Mouse (Mus musculus): Measurements from ENCODE around the gene Pdcd6ip. TPM values are rescaled to one million over a fixed set of nuclear protein-coding genes. Genes with fewer than 3 reads are reported as not detected.
"Not testable (repeated sequence)": the region's sequence is repeated elsewhere in the genome, so short reads cannot be mapped to it uniquely, and the experiment has no call there.

Pdcd6ip gene
- polyA plus RNA-seq, 1 experiment from 2014 or later, result 49.4 TPM

DNA sequence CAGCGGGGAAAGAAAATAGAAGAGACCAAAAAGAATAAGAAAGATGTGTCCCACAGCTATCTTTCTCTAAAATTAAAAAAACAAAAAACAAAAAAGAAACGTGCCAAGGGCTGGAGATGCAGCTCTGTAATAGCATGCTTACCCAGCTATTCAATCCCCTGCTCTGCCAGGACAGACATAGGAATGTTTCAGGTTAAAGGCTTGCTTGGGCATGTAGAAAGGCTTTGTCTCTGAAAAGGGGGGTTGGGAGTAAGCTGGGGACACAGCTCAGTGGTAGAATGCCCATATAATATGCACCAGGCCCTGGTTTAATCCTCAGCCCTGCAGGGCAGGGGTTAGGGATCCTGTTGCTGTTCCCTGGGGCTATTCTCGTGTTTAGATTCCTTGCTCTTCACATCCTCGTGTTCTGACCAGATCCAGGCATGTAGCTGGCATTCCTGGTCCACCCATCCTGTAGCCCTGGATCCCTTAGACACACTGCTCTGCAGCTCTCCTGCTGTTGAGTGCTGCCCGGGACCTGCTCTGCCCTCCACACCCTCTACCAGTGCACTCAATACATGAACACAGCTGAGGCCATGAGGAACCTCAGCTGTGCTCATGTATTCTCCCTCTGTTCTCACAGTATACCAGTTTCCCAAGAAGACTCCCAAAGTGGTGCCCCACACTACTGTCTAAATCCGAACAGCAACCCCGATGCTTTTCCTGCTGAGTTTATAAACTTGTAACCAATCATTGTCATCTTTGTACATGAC, 37.8 kb downstream of the Pdcd6ip start:
- peaks cover 21% of the 10 kb centered on the region for H3K36me3 ChIP-seq (ENCODE audit: control insufficient read depth, insufficient read depth, low read length)
- no peak overlapping the region for H3K4me2 ChIP-seq
- ATAC-seq (ENCODE audit: low FRiP score) (no peak), DNase-seq (ENCODE audit: low spot score, missing footprints) (peak; percentile 67)
- H3K4me1 ChIP-seq (ENCODE audit: control insufficient read depth, insufficient read depth, low read length), result no peaks in the 10 kb centered on the region
- H3K27me3 ChIP-seq (ENCODE audit: control insufficient read depth, insufficient read depth, low read length), result no peaks in the 10 kb centered on the region
- H3K9ac ChIP-seq (ENCODE audit: low read length), result no peak overlapping the region
- no peaks in the 10 kb centered on the region; the same call in 1 of the 2 replicates for H3K9me3 ChIP-seq (ENCODE audit: control insufficient read depth, low read length)
- H3K27ac ChIP-seq (ENCODE audit: low read depth, low read length), result no peak overlapping the region
- H3K4me3 ChIP-seq (ENCODE audit: low read depth, low read length), result no peak overlapping the region
- WGBS, result 85% methylated on average over 7 of the region's 7 CpGs

DNA sequence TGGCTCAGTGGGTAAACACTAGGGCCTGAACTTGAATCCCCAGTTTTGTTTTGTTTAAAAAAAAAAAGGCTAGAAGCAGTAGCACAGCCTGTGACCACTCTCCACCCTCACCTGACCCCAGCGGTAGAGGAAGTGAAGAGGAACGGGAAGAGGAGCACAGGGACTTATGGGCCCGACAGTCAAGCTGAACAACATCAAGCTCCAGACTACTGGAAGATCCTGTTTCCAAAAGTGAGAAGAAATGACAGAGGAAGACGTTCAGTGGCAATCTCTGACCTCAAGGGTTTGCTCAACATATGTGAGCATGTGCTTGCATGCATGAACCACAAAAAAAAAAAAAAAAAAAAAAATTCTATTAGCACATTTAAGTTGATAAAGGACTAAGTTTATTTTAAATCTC, 44.6 kb downstream of the Pdcd6ip start:
- Histone ChIP-seq H3K9me3 (ENCODE audit: control insufficient read depth, low read length) (no peaks in the 10 kb centered on the region; the same call in 1 of the 2 replicates), H3K27ac (ENCODE audit: low read depth, low read length) (no peak overlapping the region), H3K27me3 (ENCODE audit: control insufficient read depth, insufficient read depth, low read length) (no peaks in the 10 kb centered on the region), H3K36me3 (ENCODE audit: control insufficient read depth, insufficient read depth, low read length) (peaks cover 10% of the 10 kb centered on the region), H3K4me1 (ENCODE audit: control insufficient read depth, insufficient read depth, low read length) (no peaks in the 10 kb centered on the region), H3K9ac (ENCODE audit: low read length) (no peak overlapping the region), H3K4me3 (ENCODE audit: low read depth, low read length) (no peak overlapping the region), H3K4me2 (no peak overlapping the region)
- DNase-seq (ENCODE audit: low spot score, missing footprints) (no peak), ATAC-seq (ENCODE audit: low FRiP score) (no peak)
- 89% methylated on average over 4 of the region's 4 CpGs for WGBS

DNA sequence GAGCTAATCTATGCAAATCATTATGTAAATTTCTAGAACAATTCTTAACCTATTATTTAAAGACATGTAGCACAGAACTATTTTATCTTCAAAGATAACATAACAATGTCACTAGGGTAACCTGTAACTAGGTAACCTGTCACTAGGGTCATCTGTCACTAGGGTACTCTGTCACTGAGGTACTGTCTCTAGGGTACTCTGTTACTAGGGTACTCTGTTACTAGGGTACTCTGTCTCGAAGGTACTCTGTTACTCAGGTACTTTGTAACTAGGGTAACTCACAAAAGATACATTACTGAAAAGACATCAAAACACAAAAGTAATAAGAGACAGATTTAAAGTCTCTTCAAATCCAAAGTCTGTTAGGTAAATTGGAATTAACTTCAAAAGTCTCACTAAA, 50.2 kb downstream of the Pdcd6ip start:
- ATAC-seq (ENCODE audit: low FRiP score) (no peak), DNase-seq (ENCODE audit: low spot score, missing footprints) (no peak)
- Histone ChIP-seq H3K4me3 (ENCODE audit: low read depth, low read length) (no peak overlapping the region), H3K4me1 (ENCODE audit: control insufficient read depth, insufficient read depth, low read length) (no peaks in the 10 kb centered on the region), H3K27me3 (ENCODE audit: control insufficient read depth, insufficient read depth, low read length) (no peaks in the 10 kb centered on the region), H3K36me3 (ENCODE audit: control insufficient read depth, insufficient read depth, low read length) (peaks cover 6% of the 10 kb centered on the region; the same call in 1 of the 2 replicates), H3K27ac (ENCODE audit: low read depth, low read length) (no peak overlapping the region), H3K4me2 (no peak overlapping the region), H3K9me3 (ENCODE audit: control insufficient read depth, low read length) (no peaks in the 10 kb centered on the region), H3K9ac (ENCODE audit: low read length) (no peak overlapping the region)
- WGBS, result 94% methylated on average over 1 of the region's 1 CpGs

DNA sequence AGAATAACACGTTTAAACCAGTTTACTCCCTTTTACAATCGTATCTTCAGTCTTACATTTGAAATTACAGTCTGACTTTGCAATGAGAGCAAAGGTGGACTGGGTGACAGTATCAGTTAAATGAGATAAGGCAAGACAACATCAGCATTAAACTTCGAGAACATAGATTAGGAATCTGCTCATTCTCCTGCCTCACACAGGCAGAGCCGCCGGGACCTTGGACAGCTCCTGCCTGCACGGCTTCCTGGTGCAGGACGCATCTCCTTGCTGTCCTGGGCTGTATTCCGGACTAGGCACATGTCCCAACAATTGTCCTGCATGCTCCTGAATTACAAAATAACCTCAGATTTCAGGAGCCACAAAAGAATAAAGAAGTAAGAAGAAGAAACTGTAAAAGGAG, 54.5 kb downstream of the Pdcd6ip start:
- Histone ChIP-seq H3K4me1 (ENCODE audit: control insufficient read depth, insufficient read depth, low read length) (no peaks in the 10 kb centered on the region), H3K27ac (ENCODE audit: low read depth, low read length) (no peak overlapping the region), H3K9me3 (ENCODE audit: control insufficient read depth, low read length) (no peaks in the 10 kb centered on the region), H3K9ac (ENCODE audit: low read length) (no peak overlapping the region), H3K27me3 (ENCODE audit: control insufficient read depth, insufficient read depth, low read length) (no peaks in the 10 kb centered on the region), H3K4me3 (ENCODE audit: low read depth, low read length) (no peak overlapping the region), H3K36me3 (ENCODE audit: control insufficient read depth, insufficient read depth, low read length) (peaks cover 4% of the 10 kb centered on the region; the same call in 1 of the 2 replicates), H3K4me2 (no peak overlapping the region)
- no peak for DNase-seq (ENCODE audit: low spot score, missing footprints)
- no peak for ATAC-seq (ENCODE audit: low FRiP score)
- WGBS, result 85% methylated on average over 8 of the region's 8 CpGs

DNA sequence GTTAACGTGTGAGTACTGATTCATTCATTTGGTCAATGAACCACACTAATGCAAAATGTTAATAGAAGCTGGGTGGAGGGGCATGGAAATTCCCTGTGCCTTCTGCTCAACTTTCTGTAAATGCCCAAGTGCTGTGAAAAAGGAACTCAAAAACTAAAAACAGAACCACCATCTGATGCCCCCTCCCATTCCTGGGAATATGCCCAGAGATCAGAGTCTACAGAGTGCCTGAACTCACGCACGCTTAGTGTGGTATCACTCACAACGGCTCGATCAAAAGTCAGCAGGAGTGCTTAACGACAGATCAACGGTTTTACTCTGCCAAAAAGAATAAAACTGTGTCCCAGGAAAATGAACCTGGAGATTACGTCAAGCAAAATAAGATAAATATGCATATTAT, 57.3 kb downstream of the Pdcd6ip start:
- no peak overlapping the region for H3K9ac ChIP-seq (ENCODE audit: low read length)
- WGBS, result 91% methylated on average over 8 of the region's 8 CpGs
- no peak overlapping the region for H3K27ac ChIP-seq (ENCODE audit: low read depth, low read length)
- no peak overlapping the region for H3K4me3 ChIP-seq (ENCODE audit: low read depth, low read length)
- no peaks in the 10 kb centered on the region for H3K4me1 ChIP-seq (ENCODE audit: control insufficient read depth, insufficient read depth, low read length)
- no peaks in the 10 kb centered on the region for H3K36me3 ChIP-seq (ENCODE audit: control insufficient read depth, insufficient read depth, low read length)
- ATAC-seq (ENCODE audit: low FRiP score) (no peak), DNase-seq (ENCODE audit: low spot score, missing footprints) (no peak)
- no peaks in the 10 kb centered on the region for H3K27me3 ChIP-seq (ENCODE audit: control insufficient read depth, insufficient read depth, low read length)
- H3K4me2 ChIP-seq, result no peak overlapping the region
- H3K9me3 ChIP-seq (ENCODE audit: control insufficient read depth, low read length), result no peaks in the 10 kb centered on the region

DNA sequence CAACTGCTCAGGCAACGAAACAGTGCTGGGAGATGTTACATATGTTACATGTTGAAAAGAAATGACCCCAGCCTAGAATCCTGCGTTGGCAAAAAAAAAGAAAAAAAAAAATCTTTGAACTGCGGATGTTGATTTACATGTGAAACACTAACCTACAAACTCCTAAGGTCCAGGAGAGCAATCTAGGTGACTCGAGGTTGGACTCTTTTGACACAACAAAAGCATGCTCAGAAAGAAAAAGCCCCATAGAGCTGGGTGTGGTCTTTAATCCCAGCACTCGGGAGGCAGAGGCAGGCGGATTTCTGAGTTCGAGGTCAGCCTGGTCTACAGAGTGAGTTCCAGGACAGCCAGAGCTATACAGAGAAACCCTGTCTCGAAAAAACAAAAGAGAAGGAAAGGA, 58.8 kb downstream of the Pdcd6ip start:
- H3K27me3 ChIP-seq (ENCODE audit: control insufficient read depth, insufficient read depth, low read length); H3K9me3 ChIP-seq (ENCODE audit: control insufficient read depth, low read length); H3K4me1 ChIP-seq (ENCODE audit: control insufficient read depth, insufficient read depth, low read length); H3K4me3 ChIP-seq (ENCODE audit: low read depth, low read length); H3K27ac ChIP-seq (ENCODE audit: low read depth, low read length); H3K4me2 ChIP-seq; H3K36me3 ChIP-seq (ENCODE audit: control insufficient read depth, insufficient read depth, low read length); H3K9ac ChIP-seq (ENCODE audit: low read length); DNase-seq (ENCODE audit: low spot score, missing footprints); ATAC-seq (ENCODE audit: low FRiP score): not testable (repeated sequence)
- WGBS, result 76% methylated on average over 8 of the region's 8 CpGs

DNA sequence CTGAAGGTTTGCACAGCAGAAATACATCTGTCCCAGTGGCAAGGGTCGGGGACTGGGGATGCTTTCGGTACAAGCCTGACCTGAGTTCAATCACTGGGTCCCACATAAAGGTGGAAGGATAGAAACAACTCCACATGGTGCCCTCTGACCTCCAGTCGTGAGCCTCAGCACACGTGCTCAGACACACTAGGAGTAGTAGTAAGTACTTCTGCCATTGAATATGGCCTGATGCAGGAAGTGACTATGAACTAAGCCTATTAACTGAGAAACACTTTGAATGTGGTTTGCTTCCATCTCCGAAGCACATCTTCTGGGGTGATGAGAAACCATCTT, 62.3 kb downstream of the Pdcd6ip start:
- ATAC-seq (ENCODE audit: low FRiP score), result peak; percentile 66

DNA sequence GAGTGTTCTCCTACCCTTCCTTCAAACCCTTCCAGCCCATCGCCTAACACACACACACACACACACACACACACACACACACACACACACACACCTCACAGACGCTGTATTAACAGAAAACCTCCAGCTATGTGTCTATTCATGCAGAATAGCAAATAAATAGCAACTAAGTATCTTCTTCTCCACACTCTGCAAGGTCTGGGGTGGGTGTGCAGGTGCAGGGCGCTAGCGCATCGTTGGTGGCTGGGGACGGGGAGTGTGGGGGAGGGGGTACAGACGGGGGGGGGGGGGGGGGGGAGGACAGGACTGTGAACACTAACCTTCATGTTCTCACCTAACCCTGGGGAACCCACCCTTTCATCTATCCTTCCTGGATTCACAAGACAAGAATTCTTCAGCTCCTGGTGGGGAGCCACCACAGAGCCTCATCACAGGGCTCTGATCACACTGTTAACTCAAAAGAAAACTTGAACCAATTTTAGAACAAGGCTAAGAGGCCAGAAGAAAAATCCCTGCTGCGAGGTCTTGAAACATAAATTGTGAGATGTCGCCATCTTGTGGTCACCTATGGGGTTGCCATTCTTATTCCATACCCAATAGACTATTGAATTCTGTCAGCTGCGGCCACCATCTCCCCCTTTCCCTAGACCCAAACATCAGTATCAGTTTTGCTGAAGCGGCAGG, 62.8 kb downstream of the Pdcd6ip start:
- DNase-seq (ENCODE audit: low spot score, missing footprints) (peak; percentile 96), ATAC-seq (ENCODE audit: low FRiP score) (peak; percentile 54)
- Histone ChIP-seq H3K4me3 (ENCODE audit: low read depth, low read length) (no peak overlapping the region), H3K9me3 (ENCODE audit: control insufficient read depth, low read length) (no peaks in the 10 kb centered on the region), H3K27ac (ENCODE audit: low read depth, low read length) (no peak overlapping the region), H3K4me2 (no peak overlapping the region), H3K36me3 (ENCODE audit: control insufficient read depth, insufficient read depth, low read length) (no peaks in the 10 kb centered on the region), H3K9ac (ENCODE audit: low read length) (no peak overlapping the region), H3K4me1 (ENCODE audit: control insufficient read depth, insufficient read depth, low read length) (no peaks in the 10 kb centered on the region), H3K27me3 (ENCODE audit: control insufficient read depth, insufficient read depth, low read length) (no peaks in the 10 kb centered on the region)
- 30% methylated on average over 6 of the region's 11 CpGs for WGBS

More for the DNA sequence above, 62.3 kb downstream of the Pdcd6ip start:
- H3K4me2 ChIP-seq, result no peak overlapping the region
- H3K36me3 ChIP-seq (ENCODE audit: control insufficient read depth, insufficient read depth, low read length), result no peaks in the 10 kb centered on the region
- no peak overlapping the region for H3K9ac ChIP-seq (ENCODE audit: low read length)
- no peaks in the 10 kb centered on the region for H3K4me1 ChIP-seq (ENCODE audit: control insufficient read depth, insufficient read depth, low read length)
- no peak overlapping the region for H3K27ac ChIP-seq (ENCODE audit: low read depth, low read length)
- H3K4me3 ChIP-seq (ENCODE audit: low read depth, low read length), result no peak overlapping the region
- H3K9me3 ChIP-seq (ENCODE audit: control insufficient read depth, low read length), result no peaks in the 10 kb centered on the region
- no peaks in the 10 kb centered on the region for H3K27me3 ChIP-seq (ENCODE audit: control insufficient read depth, insufficient read depth, low read length)
- no peak for DNase-seq (ENCODE audit: low spot score, missing footprints)
- 43% methylated on average over 5 of the region's 5 CpGs for WGBS

DNA sequence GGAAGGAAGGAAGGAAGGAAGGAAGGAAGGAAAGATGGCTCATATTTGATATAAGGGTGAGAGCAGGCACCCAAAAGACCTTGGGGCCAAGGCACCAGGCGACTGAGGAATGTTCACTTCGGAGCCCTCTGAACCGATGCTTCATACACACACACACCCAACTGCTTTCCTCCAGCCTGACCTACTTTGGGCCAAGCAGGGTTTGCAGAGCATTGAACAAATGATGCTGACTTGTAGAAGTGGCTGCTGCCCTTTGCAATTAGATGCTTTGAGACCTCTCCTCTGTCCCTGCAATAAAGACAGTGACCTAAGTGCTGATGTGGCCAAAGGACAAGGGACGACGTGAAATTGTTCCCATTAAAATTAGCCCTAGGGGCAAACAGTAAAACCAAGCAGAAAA, 63.4 kb downstream of the Pdcd6ip start:
- DNase-seq (ENCODE audit: low spot score, missing footprints), result no peak
- H3K27me3 ChIP-seq (ENCODE audit: control insufficient read depth, insufficient read depth, low read length), result no peaks in the 10 kb centered on the region
- no peak overlapping the region for H3K4me2 ChIP-seq
- 69% methylated on average over 5 of the region's 5 CpGs for WGBS
- ATAC-seq (ENCODE audit: low FRiP score), result no peak
- no peak overlapping the region for H3K4me3 ChIP-seq (ENCODE audit: low read depth, low read length)
- no peak overlapping the region for H3K9ac ChIP-seq (ENCODE audit: low read length)
- no peak overlapping the region for H3K27ac ChIP-seq (ENCODE audit: low read depth, low read length)
- no peaks in the 10 kb centered on the region for H3K36me3 ChIP-seq (ENCODE audit: control insufficient read depth, insufficient read depth, low read length)
- no peaks in the 10 kb centered on the region for H3K4me1 ChIP-seq (ENCODE audit: control insufficient read depth, insufficient read depth, low read length)
- no peaks in the 10 kb centered on the region for H3K9me3 ChIP-seq (ENCODE audit: control insufficient read depth, low read length)
